Mouse (Mus musculus) heart, postnatal 36 days (tissue): ENCODE measurements at regions not wholly inside any gene's neighbourhood (a gene's known extent, or its start where the extent isn't known, plus 50 kb on each side); places are given as distances from the start of the nearest gene placed in this dataset.
"Not testable (repeated sequence)": the region's sequence is repeated elsewhere in the genome, so short reads cannot be mapped to it uniquely, and the experiment has no call there.

Experiments
- DNase-seq, 2 experiments: peaks; one replicate each; pipeline ENCODE4 v3.0.0; 2021 to 2022
- intact Hi-C: fragments of 180-260 bp; cut with DNase I; formaldehyde crosslinking; loops from one replicate; pipeline ENCODE4 v1.15.1; 2025

GRCm38 (mm10) chr2:149283274-149283673 lies 121.6 kb upstream of the Cst10 start:
- no peak for DNase-seq
- intact Hi-C loops = no loop called here

- DNase-seq = no peak
- intact Hi-C loops = no loop called here
These were observed 120.7 kb upstream of the Cst10 start for GRCm38 (mm10) chr2:149284199-149284598.

GRCm38 (mm10) chr2:149296936-149297335 lies 107.9 kb upstream of the Cst10 start:
- intact Hi-C loops, DNase-seq: not testable (repeated sequence)

- intact Hi-C loops = no loop called here
- no peak for DNase-seq
These were observed 99.3 kb upstream of the Cst10 start for GRCm38 (mm10) chr2:149305553-149305952.

- intact Hi-C loops = no loop called here
- peak in 1 of 2 experiments; percentile 5 for DNase-seq
These were observed 54.5 kb upstream of the Cst10 start for GRCm38 (mm10) chr2:149350239-149350811.
